Mouse (Mus musculus): ENCODE results near the gene Eral1.
"Not testable (repeated sequence)": the region's sequence is repeated elsewhere in the genome, so short reads cannot be mapped to it uniquely, and the experiment has no call there.

Gene Eral1

DNA sequence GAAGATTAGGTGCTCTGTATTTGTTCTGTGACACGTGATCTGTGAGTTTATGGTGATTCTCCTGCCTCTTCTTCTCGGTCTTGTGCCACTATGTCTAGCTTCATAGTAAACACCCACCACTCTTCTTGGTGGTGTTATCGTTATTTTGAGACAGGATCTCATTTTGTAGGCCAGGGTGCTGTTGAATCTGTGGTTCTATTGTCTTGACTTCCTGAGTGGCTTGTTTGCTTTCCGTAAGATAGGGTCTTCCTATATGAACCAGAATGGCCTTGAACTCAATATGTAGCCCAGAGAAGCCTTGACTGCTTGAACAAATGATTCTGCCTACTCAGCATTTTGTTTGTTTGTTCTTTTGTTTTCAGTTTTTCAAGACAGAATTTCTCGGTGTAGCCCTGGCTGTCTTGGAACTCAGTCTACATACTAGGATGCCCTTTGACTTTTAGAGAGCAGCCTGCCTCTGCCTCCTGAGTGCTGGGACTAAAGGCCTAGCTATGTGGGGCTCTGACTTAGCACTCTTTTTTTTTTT is 7.6 kb upstream of the Eral1 start:
- DNase-seq (ENCODE audit: low read depth), result no peak

DNA sequence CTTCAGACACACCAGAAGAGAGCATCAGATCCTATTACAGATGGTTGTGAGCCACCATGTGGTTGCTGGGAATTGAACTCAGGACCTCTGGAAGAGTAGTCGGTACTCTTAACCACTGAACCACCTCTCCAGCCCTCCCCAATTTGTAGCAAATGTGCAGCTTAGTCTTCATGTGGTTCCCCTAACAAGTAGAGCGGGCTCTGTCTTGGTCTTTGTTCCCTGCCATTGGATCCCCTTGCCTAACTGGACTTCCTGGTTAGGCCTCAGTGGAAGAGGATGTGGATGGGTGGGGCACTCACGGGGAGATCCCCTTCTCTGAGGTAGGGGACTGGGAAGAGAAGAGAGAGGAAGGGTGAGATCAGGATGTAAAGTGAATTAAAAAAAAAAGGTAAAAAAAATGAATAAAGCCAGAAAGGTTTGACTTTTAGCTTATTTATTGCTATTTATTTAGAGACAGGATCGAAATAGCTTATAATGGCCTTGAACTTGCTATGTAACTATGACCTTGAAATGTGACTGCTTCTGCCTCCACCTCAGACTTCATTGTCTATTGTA is 6.8 kb upstream of the Eral1 start:
- no peak for DNase-seq (ENCODE audit: low read depth)

DNA sequence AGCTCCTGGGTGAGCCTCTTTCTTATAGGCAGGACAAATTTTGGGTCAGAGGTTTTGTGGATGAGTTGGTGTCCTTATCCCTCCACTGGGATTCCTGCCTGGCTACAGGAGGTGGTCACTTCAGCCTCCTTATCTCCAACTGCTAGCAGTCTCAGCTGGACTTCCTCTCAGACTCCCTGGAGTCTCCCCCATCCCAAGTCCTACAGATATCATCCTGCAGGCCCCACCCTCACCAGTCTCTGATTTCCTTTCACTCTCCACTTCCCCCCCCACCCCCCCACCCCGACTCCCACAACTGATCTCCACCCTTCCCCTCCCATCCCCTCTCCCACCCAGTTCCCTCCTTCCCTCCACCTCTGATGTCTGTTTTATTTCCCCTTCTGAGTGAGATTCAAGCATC is 3.4 kb upstream of the Eral1 start:
- no peak for DNase-seq (ENCODE audit: low read depth)

DNA sequence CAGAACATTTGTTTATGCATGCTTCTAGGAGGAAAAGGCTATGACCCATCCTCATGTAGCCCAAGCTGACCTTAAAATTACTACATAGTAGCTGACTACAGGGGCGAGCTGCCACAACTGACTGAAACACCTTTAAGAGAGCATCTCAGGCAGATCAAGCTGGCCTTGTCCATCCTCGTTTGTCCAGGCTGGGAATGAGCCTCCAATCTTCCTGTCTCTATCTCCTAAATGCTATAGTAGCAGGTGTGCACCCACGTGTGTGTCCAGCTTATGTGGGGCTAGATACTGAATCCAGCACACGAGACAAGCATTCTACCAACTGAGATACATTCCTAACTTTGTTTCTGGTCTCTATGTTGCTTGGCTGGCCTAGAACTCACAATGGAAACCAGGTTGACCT is 5.5 kb downstream of the Eral1 start:
- DNase-seq (ENCODE audit: low read depth), result no peak

DNA sequence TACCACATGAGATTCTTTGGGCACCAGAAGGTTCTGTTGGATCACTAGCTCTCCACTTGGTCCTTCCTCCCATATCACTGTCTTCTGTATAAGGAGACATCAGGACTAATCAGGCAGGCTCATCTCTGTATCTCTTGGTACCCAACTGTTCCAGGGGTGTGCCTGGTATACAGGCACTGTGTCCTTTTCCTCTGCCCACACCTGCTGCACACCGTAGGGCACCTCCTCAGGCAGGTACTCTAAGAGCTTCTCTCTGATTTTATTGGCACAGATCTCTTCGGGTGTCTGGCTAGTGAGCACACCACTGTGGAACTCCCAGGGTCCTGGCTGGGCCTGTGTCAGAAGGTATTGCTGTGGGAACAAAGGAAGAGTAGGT is 5.9 kb downstream of the Eral1 start:
- no peak for DNase-seq (ENCODE audit: low read depth)

DNA sequence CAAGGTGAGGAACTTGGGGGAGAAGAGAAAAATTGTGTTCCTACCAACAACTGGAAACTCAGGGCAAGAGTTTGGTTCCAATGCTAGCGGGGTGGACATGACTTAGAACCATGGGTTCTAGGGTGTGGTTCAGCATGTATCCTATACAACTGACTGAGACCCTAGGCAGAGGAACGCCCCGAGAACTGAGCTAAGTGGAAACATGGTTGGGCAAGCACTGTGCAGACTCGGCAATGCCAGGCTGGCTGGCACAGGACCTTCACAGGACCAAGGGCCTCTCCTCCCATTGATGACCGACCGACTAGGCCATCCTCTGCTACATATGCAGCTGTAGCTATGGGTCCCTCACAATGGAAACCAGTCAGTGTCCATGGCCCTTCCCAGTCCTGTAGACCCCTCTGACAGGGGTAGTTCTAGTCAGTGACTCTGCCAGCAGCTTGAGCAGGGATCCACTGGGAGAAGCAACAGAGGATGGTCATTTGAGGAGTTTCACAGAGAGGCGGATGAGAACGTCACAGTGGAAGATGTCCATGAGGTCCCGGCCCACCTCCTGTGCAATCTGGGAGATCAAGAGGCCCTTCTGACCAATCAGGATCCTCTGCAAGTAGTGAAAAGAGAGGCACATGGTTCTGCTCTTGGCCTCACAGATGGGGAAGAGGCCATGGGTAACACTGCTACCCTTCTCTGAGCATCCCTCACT is 6.5 kb downstream of the Eral1 start:
- no peak for DNase-seq (ENCODE audit: low read depth)

DNA sequence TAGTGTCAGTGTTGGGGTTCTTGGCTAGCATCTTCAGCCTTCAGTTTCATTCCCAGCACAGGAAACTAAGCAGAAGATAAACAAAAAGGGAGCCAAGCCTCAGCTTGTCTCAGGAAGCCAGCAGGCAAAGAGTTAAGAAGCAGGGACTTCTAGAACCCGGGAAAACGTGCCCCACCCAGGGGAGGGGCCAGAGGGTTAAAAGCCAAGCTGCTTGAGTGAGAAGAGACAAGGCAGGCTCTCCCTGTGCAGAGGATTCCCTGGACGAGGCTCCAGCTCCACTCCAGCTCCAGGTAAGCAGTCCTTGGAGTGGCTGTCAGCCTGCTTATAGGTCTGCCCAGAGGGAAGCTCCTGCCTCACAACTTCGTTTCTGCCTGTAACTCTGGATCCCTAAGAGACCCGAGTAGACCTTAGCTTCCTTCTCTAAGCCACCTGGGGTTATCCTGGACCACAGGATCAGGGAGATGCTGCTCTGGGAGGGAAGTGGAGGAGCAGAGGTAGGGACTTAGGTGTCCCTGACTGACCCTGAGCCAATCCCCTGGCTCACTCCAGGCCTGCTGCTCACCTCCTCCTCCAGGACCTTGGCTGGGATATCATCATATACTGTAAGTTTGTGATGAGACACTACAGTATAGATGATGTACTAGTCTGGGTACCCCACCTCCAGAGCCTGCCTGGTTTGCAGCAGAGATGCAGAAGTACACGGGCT is 7.6 kb downstream of the Eral1 start:
- DNase-seq (ENCODE audit: low read depth), result peak; percentile 83

DNA sequence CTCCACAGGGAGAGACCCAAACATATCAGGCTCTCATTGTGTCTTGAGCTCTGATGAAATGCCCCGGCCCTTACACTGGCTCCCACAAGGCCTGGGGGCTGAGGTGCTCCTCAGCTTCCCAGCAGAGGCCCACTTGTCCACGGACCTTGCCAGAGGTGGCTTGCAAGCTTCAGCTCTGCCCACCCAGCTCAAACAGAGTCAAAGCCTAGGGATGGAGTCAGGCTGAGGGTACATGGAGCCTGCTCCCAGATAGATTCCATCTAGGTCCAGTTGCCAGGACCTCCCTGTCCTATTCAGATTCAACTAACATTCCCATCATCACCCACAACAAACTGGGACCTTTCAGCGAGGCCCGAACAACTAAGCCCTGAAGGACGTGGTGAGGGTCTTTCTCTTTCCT is 8.2 kb downstream of the Eral1 start:
- no peak for DNase-seq (ENCODE audit: low read depth)

DNA sequence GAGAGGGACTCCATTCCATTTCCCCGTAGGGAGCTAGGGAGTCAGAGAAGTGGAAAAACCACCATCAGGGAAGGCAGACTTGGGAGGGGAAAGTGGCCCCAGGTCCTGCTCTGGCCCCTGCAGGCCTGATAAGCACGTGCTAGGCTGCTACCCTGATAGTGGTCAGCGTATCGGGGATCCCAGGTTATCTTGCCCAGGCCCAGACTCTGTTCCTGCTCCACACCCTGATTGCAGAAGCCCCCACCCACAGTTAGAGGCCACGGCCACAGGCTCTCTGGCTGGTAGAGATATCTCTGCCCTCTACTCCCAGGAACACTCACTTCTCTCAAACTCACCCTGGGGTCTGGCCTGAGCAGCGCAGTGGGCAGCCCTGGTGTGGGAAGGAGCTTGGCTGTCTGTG is 10.5 kb downstream of the Eral1 start:
- DNase-seq (ENCODE audit: low read depth), result peak; percentile 83

DNA sequence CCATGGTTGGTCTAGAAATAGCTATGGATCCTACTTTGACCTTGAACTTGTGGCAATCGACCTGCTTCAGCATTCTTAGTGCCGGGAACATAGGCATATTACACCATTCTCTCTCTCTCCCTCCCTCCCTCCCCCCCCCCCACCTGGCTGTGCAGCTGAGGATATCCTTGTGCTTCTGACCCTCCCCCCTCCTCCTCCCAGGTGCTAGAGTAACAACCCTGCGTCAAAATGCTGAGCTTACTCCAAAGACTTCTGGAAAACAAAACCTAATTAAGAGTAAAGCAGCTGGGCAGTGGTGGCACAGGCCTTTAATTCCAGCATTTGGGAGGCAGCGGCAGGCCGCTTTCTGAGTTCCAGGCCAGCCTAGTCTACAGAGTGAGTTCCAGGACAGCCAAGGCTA is 11.1 kb downstream of the Eral1 start:
- no peak for DNase-seq (ENCODE audit: low read depth)

DNA sequence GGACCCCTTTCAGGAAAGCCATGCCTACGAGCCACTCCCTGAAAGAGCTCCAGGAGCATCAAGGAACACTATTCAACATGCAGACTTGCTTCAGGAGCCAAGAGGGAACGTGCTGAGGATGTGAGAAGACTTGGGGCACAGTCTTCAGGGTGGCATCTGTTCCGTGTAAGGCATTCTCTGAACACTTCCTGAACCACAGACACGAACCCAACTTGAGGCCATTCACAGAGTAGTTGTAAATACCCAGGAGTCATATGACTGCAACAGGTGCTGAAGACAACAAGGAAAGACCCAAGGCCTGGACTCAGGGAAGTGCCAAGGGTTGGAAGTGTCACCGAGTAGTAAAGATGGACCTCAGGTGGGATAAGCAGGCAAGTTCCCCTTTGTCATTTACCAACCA is 12.6 kb downstream of the Eral1 start:
- no peak for DNase-seq (ENCODE audit: low read depth)

DNA sequence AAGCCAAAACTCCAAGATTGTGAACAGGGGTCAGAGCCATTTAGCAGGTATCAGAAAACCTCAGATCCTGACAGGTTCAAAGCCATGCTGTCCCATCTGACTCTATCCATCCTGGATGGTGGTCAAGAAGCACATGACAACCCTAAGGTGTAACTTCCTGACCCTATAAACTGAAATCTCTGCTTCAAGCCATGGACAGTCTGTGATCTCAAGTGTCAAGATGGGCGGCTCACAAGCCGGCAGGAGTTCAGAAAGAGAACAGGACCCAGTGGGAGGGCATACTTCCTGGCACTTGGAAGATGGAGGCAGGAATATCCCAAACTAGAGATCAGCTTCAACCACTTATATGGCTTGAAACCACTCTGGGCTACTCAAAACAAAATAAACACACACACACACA is 13.5 kb downstream of the Eral1 start:
- DNase-seq (ENCODE audit: low read depth), result no peak

DNA sequence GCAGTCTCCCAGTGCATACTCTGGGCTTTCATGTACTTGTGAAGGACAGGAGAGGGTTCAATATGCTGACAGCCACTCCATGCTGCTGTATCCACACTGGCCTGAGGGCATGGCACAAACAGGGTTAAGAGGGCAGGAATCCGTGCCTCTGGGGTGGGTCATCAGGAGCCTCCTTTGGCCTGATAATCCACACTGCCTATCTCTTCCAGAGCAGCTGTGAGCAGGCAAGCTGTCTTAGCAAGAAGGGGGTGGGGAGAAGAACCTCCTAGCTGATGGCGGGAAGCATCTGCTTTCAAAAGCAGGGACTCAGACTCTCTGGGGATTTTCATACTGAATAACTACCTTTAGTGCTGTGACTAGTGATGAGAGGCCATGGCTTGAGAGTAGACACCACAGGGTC is 14.3 kb downstream of the Eral1 start:
- DNase-seq (ENCODE audit: low read depth), result no peak

DNA sequence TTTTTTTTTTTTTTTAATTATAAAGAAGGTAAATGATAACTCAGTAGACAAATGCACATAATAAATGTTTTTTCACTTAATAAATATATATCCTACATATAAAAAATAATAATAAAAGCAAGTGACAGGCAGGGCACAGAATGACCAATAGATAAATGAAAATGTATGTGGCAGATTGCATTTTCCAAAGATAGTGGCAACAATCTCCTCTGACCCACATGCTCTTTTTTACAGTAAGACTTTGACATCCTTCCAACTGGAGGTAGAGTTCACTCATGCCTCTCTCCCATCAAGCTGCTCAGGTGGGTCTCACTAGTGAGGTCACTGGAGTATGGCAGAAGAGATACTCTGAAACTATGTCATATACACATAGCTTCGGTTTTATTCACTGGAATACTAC is 17.6 kb downstream of the Eral1 start:
- no peak for DNase-seq (ENCODE audit: low read depth)

DNA sequence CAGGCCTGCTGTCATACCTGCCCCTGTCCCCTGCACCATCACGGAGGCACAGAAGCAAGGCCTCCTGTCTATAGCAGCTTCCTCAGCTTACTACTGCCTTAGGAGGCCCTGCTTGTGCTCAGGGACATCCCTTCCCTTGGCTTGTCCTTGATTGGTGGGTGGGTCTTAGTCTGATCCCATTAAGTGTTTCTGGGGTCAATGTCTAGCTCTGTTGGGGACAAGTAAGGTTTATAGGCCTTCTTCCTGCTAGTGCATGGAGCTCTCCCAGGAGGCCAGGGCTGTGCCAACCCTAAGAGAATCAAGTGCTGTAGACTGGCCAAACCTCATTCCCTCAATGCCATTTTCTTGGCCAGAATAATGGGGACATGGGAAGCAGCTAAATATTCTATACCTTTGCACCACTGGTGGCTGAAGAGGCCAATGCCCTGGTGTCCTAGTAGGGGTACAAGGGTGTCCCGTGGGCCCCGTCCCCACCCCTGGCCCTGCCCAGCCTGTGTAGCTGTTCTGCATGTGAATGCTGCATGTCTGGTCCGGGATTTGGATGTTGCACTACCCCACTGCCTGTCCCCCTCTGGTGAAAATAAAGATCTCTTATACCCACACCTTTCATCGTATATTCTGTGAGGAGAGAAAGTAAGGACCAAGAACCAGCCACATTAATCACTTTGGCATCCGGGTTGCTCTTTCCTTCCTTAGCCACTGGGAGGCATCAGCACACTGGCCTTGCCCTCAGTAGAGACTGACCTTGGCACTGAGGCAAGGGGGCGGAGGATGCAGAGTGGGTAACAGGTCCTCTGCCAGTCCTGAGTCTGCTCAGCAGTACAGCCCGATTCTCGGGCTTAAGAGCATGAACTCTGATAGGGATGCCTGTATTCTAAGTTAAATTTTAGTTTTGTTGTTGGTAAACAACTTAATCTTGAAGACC is 20.1 kb downstream of the Eral1 start:
- DNase-seq (ENCODE audit: low read depth), result no peak

DNA sequence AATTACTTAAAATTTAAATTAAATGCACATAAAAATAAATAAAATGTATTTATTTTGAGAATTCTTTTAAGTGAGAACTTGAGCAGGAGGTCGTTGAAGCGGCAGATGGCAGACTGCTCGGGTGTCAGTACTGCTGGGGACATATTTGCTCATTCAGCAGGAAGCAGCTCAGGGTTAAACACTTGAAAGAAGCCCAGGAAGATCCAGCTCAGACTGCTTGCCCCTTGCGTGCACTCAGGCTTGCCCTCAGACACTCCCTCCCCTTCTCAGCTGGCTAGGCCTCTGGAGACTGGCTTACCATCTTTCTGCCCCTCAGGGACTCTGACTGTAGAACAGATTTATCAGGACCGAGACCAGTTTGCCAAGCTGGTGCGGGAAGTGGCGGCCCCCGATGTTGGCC is 23.2 kb downstream of the Eral1 start:
- no peak for DNase-seq (ENCODE audit: low read depth)

DNA sequence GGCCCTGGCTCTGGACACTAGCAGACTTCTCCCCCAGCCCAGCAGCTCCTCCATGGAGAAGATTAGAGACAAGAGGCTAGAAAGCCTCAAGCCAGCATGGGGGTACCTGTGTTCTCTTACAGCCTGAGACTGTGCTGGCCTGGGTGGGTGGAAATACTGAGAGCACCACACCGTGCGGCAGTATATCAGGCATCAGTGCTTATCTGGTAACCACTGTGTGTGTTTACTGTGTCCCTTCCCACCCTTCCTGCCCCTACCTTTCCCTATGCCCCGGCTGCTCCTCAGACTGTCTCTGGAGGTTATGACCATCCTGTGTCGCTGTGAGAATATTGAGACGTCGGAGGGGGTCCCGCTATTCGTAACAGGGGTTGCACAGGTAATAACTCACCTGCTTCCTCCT is 27.1 kb downstream of the Eral1 start:
- no peak for DNase-seq (ENCODE audit: low read depth)

DNA sequence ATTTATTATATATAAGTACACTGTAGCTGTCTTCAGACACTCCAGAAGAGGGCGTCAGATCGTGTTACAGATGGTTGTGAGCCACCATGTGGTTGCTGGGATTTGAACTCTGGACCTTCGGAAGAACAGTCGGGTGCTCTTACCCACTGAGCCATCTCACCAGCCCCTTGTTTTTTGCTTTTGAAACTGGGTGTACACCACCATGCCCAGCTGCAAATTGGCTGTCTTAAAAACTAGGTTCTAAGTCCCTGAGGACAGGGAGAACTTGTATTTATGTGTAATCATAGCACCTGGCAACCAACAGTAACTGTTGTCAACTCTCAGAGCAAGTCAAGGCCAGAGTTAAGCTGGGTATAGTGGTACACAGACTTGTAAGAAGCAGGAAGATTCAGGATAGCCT is 31.5 kb downstream of the Eral1 start:
- not testable (repeated sequence) for DNase-seq (ENCODE audit: low read depth)

DNA sequence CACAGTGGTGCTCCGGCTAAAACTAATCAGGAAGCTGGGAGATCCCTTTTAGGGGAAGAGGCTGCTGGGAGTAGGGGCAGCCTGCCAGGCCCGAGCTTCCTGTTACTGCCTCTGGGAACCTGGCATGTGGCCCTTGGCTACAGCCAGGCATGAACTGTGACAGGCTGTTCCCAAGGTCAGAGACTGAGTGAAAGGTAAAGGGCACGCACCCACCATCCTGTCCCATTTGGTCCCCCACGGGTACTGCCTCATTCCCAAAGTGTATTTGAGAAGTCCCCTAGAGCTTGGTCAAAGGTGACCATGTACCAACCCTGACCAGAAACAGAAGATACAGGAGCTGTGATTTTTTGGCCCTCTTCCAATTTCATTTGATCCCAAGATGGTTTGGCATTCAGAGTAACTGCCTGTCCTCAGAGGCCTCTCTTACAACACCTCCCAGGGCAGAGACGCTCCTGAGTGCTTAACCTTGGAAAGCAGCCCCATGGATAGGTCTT is 35.4 kb downstream of the Eral1 start:
- no peak for DNase-seq (ENCODE audit: low read depth)

DNA sequence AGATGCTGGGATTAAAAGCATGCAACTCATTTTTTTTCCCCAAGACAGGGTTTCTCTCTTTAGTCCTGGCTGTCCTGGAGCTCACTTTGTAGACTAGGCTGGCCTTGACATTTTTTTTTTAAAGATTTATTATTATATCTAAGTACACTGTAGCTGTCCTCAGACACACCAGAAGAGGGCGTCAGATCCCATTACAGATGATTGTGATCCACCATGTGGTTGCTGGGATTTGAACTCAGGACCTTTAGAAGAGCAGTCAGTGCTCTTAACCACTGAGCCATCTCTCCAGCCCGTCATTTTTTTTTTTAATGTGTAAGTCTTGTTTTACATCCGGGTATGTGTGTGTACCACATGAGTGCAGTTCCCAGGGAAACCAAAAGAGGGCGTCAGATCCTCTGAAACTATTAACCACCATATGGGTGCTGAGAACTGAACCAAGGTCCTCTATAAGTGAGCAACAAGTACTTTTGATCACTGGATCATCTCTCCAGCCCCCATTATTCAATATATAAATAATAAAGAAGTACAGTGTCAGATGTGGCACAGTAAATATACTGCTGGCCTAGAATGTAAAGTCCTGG is 37.8 kb downstream of the Eral1 start:
- DNase-seq (ENCODE audit: low read depth), result not testable (repeated sequence)

DNA sequence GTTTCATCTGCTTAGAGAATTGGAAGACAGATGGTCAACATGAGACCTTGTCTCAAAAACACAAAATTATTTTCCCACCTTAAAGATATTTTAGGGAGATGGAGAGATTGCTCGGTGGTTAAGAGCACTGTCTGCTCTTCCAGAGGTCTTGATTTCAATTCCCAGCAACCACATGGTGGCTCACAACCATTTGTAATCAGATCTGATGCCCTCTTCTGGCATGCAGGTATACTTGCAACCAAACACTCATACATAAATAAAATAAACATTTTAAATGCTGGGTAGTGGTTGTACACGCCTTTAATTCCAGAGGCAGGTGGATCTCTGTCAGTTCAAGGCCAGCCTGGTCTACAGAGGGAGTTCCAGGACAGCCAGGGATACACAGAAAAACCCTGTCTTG is 39.3 kb downstream of the Eral1 start:
- DNase-seq (ENCODE audit: low read depth), result no peak
